Mouse (Mus musculus) liver, embryonic 14.5 days (tissue): ENCODE results near the gene Gm1604a.
"Not testable (repeated sequence)": the region's sequence is repeated elsewhere in the genome, so short reads cannot be mapped to it uniquely, and the experiment has no call there.

Experiments used
- CTCF ChIP-seq: IDR thresholded peaks from 2 replicates; pipeline ENCODE4 v1.5.1; 2016; ENCODE audit warnings: antibody characterized with exemption, low read depth, control low read depth
- EP300 ChIP-seq: IDR thresholded peaks from 2 replicates; pipeline ENCODE4 v1.6.1; 2016; ENCODE audit warnings: antibody characterized with exemption, low read depth

- not testable (repeated sequence) for TF ChIP-seq CTCF, EP300
Measured at GRCm38 (mm10) chr17:7030622-7031174, 5.3 kb downstream of the Gm1604a start.
